Mouse (Mus musculus): Measurements from ENCODE around the gene H13.

The H13 gene

DNA sequence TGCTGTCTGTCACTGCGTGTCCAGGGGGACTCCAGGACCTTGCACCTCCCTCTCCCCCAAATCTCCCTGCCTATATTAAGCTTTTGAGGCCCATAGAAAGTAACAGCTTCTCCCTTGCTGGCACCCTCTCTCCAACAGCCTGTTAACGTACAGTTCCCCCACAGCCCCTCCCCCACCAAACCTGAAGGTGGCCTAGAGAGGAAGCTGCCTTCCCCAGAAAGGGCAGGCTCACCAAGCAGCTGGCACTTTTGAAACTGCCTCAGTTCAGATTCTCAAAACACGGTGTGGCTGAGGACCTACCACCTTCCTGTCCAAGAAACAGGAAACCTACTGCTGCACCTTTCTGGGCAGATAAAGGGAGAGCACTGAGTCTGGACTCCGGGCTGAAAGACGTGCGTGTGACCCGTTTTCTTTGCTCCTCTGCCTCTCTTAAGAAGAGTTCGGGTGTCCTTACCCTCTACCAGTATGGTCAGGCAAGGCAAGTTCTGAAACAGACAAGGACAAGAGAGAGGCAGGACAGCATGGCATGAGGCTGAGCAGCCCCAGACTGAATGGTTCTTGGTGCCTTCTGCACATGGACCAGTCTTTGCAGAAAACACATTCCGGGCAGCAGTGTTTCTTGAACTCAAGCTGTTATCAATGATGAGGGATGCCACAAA, 1.9 kb downstream of the H13 start:
- Histone ChIP-seq H3K4me1 (replicated peaks; ENCODE audit: low read depth, low read length) (peaks cover 51% of the 10 kb centered on the region), H3K27me3 (ENCODE audit: insufficient read depth, low read length) (no peaks in the 10 kb centered on the region), H3K36me3 (ENCODE audit: insufficient read depth, low read length) (peaks cover 49% of the 10 kb centered on the region)

GRCm38 (mm10) chr2:152671642-152671999, 2.4 kb downstream of the H13 start:
- H3K4me3 ChIP-seq (replicated peaks; ENCODE audit: low read length): peak overlapping the region; percentile 99; the same call in 1 of the 2 replicates
- TF ChIP-seq CTCF (conservative IDR thresholded peaks at IDR 0.05; ENCODE audit: low read length) (peak; percentile 47; the same call in 1 of the 2 replicates), NANOG (IDR thresholded peaks at IDR 0.05; ENCODE audit: borderline replicate concordance, low read length) (peak; percentile 31; the same call in 1 of the 2 replicates), POU5F1 (IDR thresholded peaks at IDR 0.05; ENCODE audit: borderline replicate concordance, low read length) (no peak)
- no peaks in the 10 kb centered on the region for H3K27me3 ChIP-seq (ENCODE audit: insufficient read depth, low read length)
- H3K9me3 ChIP-seq (ENCODE audit: low read length): no peaks in the 10 kb centered on the region
- peaks cover 54% of the 10 kb centered on the region for H3K36me3 ChIP-seq (ENCODE audit: insufficient read depth, low read length)
- peaks cover 51% of the 10 kb centered on the region for H3K4me1 ChIP-seq (replicated peaks; ENCODE audit: low read depth, low read length)

More for the DNA sequence above, 1.9 kb downstream of the H13 start:
- peak overlapping the region; percentile 99 for H3K4me3 ChIP-seq (replicated peaks; ENCODE audit: low read length)
- no peaks in the 10 kb centered on the region for H3K9me3 ChIP-seq (ENCODE audit: low read length)
- TF ChIP-seq NANOG (IDR thresholded peaks at IDR 0.05; ENCODE audit: borderline replicate concordance, low read length): no peak
- no peak for TF ChIP-seq CTCF (conservative IDR thresholded peaks at IDR 0.05; ENCODE audit: low read length)
- TF ChIP-seq POU5F1 (IDR thresholded peaks at IDR 0.05; ENCODE audit: borderline replicate concordance, low read length): no peak

- no peaks in the 10 kb centered on the region for H3K9me3 ChIP-seq (ENCODE audit: low read length)
- H3K27me3 ChIP-seq (ENCODE audit: insufficient read depth, low read length): no peaks in the 10 kb centered on the region
- peaks cover 59% of the 10 kb centered on the region for H3K36me3 ChIP-seq (ENCODE audit: insufficient read depth, low read length)
- TF ChIP-seq CTCF (conservative IDR thresholded peaks at IDR 0.05; ENCODE audit: low read length) (no peak), NANOG (IDR thresholded peaks at IDR 0.05; ENCODE audit: borderline replicate concordance, low read length) (no peak), POU5F1 (IDR thresholded peaks at IDR 0.05; ENCODE audit: borderline replicate concordance, low read length) (no peak)
- 0 out of 2 replicates have a peak overlapping the region, but pooled peaks have one; percentile 13 for H3K4me3 ChIP-seq (replicated peaks; ENCODE audit: low read length)
- H3K4me1 ChIP-seq (replicated peaks; ENCODE audit: low read depth, low read length): peaks cover 54% of the 10 kb centered on the region
Measured at GRCm38 (mm10) chr2:152672166-152672565, 2.9 kb downstream of the H13 start.

DNA sequence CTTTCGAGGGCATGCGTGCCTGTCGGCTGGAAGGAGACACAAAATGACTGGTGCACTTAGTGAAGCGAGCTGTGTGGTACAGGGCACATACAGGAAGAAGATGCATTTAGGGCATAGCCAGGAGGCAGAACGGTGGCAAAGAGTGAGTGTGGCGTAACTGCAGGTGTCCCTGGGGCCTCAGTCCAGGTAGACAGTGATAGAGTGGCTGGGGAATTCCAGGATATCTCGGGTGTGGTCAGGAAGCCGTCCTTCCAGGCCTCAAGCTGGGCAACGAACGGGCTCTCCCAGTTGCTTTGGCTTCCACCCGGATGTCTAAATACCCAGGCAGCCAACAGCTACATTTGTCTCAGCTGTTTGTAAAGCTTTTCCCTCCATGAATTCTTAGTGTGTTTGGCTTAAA, 4.9 kb downstream of the H13 start:
- Histone ChIP-seq H3K9me3 (ENCODE audit: low read length) (no peaks in the 10 kb centered on the region), H3K36me3 (ENCODE audit: insufficient read depth, low read length) (peaks cover 79% of the 10 kb centered on the region), H3K4me1 (replicated peaks; ENCODE audit: low read depth, low read length) (peaks cover 62% of the 10 kb centered on the region), H3K27me3 (ENCODE audit: insufficient read depth, low read length) (no peaks in the 10 kb centered on the region), H3K4me3 (replicated peaks; ENCODE audit: low read length) (no peak overlapping the region)
- no peak for TF ChIP-seq NANOG (IDR thresholded peaks at IDR 0.05; ENCODE audit: borderline replicate concordance, low read length)
- TF ChIP-seq POU5F1 (IDR thresholded peaks at IDR 0.05; ENCODE audit: borderline replicate concordance, low read length): no peak
- TF ChIP-seq CTCF (conservative IDR thresholded peaks at IDR 0.05; ENCODE audit: low read length): no peak

DNA sequence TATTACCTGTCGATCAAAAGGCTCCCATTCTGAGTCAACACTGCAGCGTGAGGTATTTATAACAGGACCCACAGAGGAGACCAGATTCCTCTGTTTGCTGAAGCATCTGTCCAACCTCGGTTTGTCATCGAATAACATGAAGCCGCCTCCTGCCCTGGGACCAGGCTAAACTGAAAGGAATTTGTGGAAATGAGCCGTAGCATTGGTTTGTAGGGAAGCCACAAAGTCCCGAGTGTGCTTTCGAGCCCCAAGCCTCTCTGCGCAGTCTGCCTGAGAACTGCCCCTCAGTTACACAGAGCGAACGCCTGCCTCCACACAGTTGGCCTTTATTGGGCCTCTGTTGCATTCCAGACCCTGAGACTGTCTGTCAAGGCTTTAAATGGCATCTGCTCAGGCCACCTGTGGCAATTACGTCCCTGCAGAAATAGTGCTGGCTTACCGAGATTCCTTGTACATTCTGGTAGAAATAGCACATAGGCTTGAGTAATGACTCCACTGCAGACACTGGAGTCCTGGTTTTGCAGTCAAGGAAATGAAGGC, 6.1 kb downstream of the H13 start:
- H3K36me3 ChIP-seq (ENCODE audit: insufficient read depth, low read length): peaks cover 91% of the 10 kb centered on the region
- no peaks in the 10 kb centered on the region for H3K9me3 ChIP-seq (ENCODE audit: low read length)
- TF ChIP-seq CTCF (conservative IDR thresholded peaks at IDR 0.05; ENCODE audit: low read length) (no peak), NANOG (IDR thresholded peaks at IDR 0.05; ENCODE audit: borderline replicate concordance, low read length) (no peak), POU5F1 (IDR thresholded peaks at IDR 0.05; ENCODE audit: borderline replicate concordance, low read length) (no peak)
- H3K4me1 ChIP-seq (replicated peaks; ENCODE audit: low read depth, low read length): peaks cover 62% of the 10 kb centered on the region
- no peaks in the 10 kb centered on the region for H3K27me3 ChIP-seq (ENCODE audit: insufficient read depth, low read length)
- no peak overlapping the region for H3K4me3 ChIP-seq (replicated peaks; ENCODE audit: low read length)

DNA sequence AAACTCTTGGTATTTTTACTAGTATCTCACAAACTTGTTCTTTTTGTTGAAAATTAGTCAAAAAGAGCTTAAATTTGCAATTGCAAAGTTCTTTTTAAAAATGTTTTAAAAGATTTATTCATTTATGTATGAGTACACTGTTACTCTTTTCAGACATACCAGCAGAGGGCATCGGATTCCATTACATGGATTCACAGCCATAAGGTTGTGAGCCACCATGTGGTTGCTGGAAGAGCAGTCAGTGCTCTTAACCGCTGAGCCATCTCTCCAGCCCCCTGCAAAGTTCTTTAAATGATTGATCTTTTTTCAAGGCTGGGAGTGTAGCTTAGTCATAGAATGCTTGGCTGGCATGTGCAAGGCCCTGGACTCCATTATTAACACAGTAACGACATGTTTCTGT, 9.0 kb downstream of the H13 start:
- peaks cover 99% of the 10 kb centered on the region for H3K36me3 ChIP-seq (ENCODE audit: insufficient read depth, low read length)
- no peak for TF ChIP-seq NANOG (IDR thresholded peaks at IDR 0.05; ENCODE audit: borderline replicate concordance, low read length)
- peak; percentile 19; the same call in 1 of the 2 replicates for TF ChIP-seq CTCF (conservative IDR thresholded peaks at IDR 0.05; ENCODE audit: low read length)
- no peaks in the 10 kb centered on the region for H3K27me3 ChIP-seq (ENCODE audit: insufficient read depth, low read length)
- H3K4me1 ChIP-seq (replicated peaks; ENCODE audit: low read depth, low read length): peaks cover 35% of the 10 kb centered on the region
- no peak overlapping the region for H3K4me3 ChIP-seq (replicated peaks; ENCODE audit: low read length)
- H3K9me3 ChIP-seq (ENCODE audit: low read length): 0 out of 2 replicates have a peak, but pooled peaks cover under 1% of the 10 kb centered on the region

DNA sequence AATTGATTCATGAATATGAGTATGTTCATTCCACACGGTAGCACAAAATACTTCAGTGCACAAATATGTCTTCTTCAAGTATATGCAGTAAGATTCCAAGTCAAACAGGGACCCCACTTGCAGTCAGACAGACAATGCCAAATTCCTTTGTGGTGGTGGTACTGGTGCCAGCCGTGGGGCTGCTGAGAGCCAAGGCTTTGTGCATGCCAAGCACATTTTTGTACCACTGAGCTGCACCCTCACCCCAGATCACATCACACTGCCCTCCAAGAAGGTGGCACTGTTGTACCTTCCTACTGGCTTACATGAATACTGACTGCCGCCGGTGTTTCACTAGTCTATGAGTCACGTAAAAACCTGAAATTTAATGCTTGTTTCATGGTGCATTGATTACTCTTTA, 9.7 kb downstream of the H13 start:
- TF ChIP-seq NANOG (IDR thresholded peaks at IDR 0.05; ENCODE audit: borderline replicate concordance, low read length): no peak
- no peak for TF ChIP-seq POU5F1 (IDR thresholded peaks at IDR 0.05; ENCODE audit: borderline replicate concordance, low read length)
- TF ChIP-seq CTCF (conservative IDR thresholded peaks at IDR 0.05; ENCODE audit: low read length): no peak
- Histone ChIP-seq H3K4me3 (replicated peaks; ENCODE audit: low read length) (no peak overlapping the region), H3K27me3 (ENCODE audit: insufficient read depth, low read length) (no peaks in the 10 kb centered on the region), H3K36me3 (ENCODE audit: insufficient read depth, low read length) (peaks cover 100% of the 10 kb centered on the region), H3K4me1 (replicated peaks; ENCODE audit: low read depth, low read length) (peaks cover 32% of the 10 kb centered on the region), H3K9me3 (ENCODE audit: low read length) (peaks cover 7% of the 10 kb centered on the region)

- no peak overlapping the region for H3K4me3 ChIP-seq (replicated peaks; ENCODE audit: low read length)
- H3K4me1 ChIP-seq (replicated peaks; ENCODE audit: low read depth, low read length): peaks cover 24% of the 10 kb centered on the region; the same call in 1 of the 2 replicates
- H3K9me3 ChIP-seq (ENCODE audit: low read length): peaks cover 16% of the 10 kb centered on the region
- TF ChIP-seq CTCF (conservative IDR thresholded peaks at IDR 0.05; ENCODE audit: low read length): no peak
- TF ChIP-seq NANOG (IDR thresholded peaks at IDR 0.05; ENCODE audit: borderline replicate concordance, low read length): no peak
- no peak for TF ChIP-seq POU5F1 (IDR thresholded peaks at IDR 0.05; ENCODE audit: borderline replicate concordance, low read length)
- H3K27me3 ChIP-seq (ENCODE audit: insufficient read depth, low read length): no peaks in the 10 kb centered on the region
- peaks cover 100% of the 10 kb centered on the region for H3K36me3 ChIP-seq (ENCODE audit: insufficient read depth, low read length)
Measured at GRCm38 (mm10) chr2:152679701-152680355, 10.6 kb downstream of the H13 start.

Data from E14TG2a.4 (cell line).